Mouse (Mus musculus) brown adipose tissue, adult 24 weeks (tissue): ENCODE results near the gene Cdrt4. TPM values are rescaled to one million over a fixed set of nuclear protein-coding genes. Genes with fewer than 3 reads are reported as not detected.

ENCODE experiments used
- H3K27ac ChIP-seq: fragments of 200-500 bp; replicated peaks from 2 replicates; pipeline ENCODE4 v1.5.1; 2012; ENCODE audit warnings: low read depth, mild to moderate bottlenecking, low read length
- H3K4me1 ChIP-seq: fragments of 200-500 bp; 2 replicates; pipeline ENCODE4 v1.6.1; 2012; ENCODE audit warnings: low read length, mixed read lengths; ENCODE audit not compliant: control insufficient read depth, insufficient read depth, insufficient read length
- H3K4me3 ChIP-seq: fragments of 200-500 bp; 2 replicates; pipeline ENCODE4 v1.5.1; 2012; ENCODE audit warnings: low read depth, mild to moderate bottlenecking, low read length, moderate library complexity; ENCODE audit not compliant: insufficient read depth
- polyA plus RNA-seq: library from polyadenylated mRNA; stranded (reverse); fragments of >200 nt; gene quantifications from 2 replicates; pipeline ENCODE4 v1.2.4, GENCODE M21; 2012; ENCODE audit not compliant: missing spikeins, insufficient read depth, insufficient read length

The Cdrt4 gene
- polyA plus RNA-seq, 1 experiment, result not detected

DNA sequence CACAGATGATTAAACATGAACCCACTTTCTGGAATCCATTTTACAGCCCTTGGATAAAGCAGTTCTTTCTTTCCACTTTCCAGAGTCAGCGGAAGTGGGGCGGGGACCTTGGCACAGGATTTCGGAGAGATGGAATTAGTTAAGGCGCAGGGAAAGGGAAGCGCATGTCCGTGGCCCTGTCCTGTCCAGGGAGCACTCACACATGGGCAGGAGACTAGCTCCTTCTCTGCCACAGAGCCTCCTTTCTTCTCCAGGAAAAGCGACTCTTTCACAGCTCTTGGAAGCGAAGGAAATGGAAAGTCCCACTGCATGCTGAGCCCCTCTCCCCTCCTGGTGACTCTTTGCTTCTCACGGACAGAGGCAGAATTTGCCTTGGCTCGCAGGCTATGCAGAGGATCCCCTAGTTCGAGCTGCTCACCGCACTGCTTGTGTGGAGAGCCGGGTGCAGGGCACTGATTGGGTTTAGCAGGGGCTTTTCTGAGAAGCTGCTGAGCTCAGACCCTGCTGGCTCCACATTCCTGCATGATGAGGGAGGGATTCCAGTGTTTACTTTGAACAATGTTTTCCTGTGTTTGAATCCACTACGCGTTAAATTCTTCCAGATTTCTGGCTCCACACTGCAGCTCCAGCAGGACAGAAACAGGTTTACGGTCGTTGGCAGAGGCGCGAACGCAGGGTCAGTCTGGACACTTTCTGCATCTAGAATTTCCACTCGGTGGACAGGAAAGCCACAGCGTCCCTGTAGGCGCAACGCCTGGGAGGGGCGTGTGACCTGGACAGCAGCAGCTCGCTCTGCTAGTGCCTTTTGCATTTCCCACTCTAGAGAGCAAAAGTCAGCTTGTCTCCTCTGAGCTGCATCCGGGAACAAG lies 16.0 kb downstream of the Cdrt4 start:
- peak overlapping the region; percentile 56 for H3K27ac ChIP-seq
- 0 out of 2 replicates have a peak overlapping the region, but pooled peaks have one; percentile 2 for H3K4me3 ChIP-seq
- no peaks in the 10 kb centered on the region for H3K4me1 ChIP-seq

- Histone ChIP-seq H3K4me1 (no peaks in the 10 kb centered on the region), H3K27ac (no peak overlapping the region)
Observed at GRCm38 (mm10) chr11:62977176-62977575, 26.2 kb downstream of the Cdrt4 start.

DNA sequence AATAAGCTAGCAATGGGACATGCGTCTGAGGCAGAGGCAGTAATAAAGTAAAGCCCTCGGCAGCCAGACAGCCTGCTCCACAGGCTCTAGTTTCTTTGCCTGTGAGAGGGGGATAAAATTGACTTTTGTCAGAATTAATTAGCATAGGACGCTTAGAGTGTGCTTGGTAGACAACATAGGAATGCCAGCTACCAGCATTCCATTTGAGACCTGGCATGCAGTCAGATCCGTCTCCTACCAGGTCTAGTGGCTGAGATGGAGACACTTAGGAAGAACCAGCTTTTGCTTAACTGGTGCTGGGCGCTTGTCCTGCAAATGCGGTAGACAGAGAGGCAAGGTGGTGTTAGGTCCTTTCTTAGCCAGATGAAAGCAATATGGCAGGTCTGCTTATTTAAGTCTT lies 27.9 kb downstream of the Cdrt4 start:
- Histone ChIP-seq H3K4me1 (peaks cover 6% of the 10 kb centered on the region; the same call in 1 of the 2 replicates), H3K4me3 (no peak overlapping the region), H3K27ac (no peak overlapping the region)

More at GRCm38 (mm10) chr11:62977176-62977575, 26.2 kb downstream of the Cdrt4 start:
- H3K4me3 ChIP-seq, result no peak overlapping the region

- Histone ChIP-seq H3K27ac (no peak overlapping the region), H3K4me3 (no peak overlapping the region), H3K4me1 (peaks cover 6% of the 10 kb centered on the region; the same call in 1 of the 2 replicates)
Observed at GRCm38 (mm10) chr11:62981729-62982128, 30.7 kb downstream of the Cdrt4 start.

GRCm38 (mm10) chr11:62983793-62984192 lies 32.8 kb downstream of the Cdrt4 start:
- Histone ChIP-seq H3K4me3 (no peak overlapping the region), H3K4me1 (peaks cover 6% of the 10 kb centered on the region; the same call in 1 of the 2 replicates), H3K27ac (peak overlapping the region; percentile 51; the same call in 1 of the 2 replicates)

DNA sequence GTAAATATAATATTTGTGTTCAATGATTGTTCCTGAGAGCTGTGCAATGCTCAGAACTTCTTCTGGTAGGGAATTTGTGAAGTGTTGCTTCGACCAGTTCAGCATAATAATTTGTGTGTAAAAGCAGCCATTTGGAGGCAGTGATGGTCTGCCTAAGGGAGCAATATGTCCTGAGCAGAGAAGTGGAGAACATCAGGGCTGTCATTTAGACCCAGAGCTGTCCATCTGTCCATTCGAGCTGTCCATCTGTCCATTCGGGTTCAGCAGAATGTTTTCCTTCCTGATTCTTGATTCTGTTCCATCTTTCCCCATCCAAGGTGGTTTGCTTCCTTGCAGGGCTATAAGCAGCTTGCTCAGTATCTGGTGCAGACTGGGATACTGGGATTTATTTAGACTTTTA lies 33.4 kb downstream of the Cdrt4 start:
- H3K4me1 ChIP-seq, result peaks cover 6% of the 10 kb centered on the region; the same call in 1 of the 2 replicates
- no peak overlapping the region for H3K27ac ChIP-seq
- H3K4me3 ChIP-seq, result no peak overlapping the region

DNA sequence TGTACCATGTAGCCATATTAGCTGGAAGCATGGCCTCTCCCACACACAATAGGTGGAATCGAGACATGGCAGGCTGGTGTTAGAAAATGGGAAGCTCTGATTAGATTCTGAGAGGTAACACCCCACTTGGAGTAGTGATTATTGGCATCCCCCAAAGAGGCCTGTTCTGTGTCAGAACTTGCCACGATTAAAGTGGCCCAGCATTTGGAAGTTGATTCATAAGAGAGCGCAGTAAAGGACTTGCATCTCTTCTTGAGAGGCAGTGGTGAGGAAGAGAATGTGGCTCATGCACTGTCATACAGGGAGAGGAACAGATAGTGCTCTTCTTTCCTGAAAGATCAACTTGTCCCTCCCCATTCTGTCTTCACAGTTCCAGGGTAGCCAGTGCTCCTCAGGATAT lies 34.1 kb downstream of the Cdrt4 start:
- H3K27ac ChIP-seq, result no peak overlapping the region
- H3K4me1 ChIP-seq, result peaks cover 6% of the 10 kb centered on the region; the same call in 1 of the 2 replicates

DNA sequence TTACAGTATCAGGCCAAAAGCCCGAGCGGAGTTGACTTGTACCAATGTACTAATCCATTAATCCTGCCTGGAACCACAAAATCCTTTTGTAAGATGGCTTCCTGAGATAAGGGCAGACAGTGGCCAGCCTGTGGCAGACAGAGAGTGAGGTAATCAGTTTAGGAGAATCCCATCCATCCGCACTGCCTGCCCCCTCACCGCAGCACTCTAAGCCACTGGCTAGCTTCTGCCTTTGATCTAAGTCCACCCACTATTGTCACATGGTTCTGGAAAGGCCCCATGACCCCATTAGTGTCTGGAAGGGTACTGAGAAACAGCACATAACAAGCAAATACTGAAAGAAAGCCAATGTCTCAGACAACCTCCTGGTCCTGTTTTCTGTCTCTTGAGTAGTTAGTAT lies 35.6 kb downstream of the Cdrt4 start:
- peaks cover 6% of the 10 kb centered on the region; the same call in 1 of the 2 replicates for H3K4me1 ChIP-seq
- no peak overlapping the region for H3K27ac ChIP-seq
- no peak overlapping the region for H3K4me3 ChIP-seq

More for the DNA sequence above, 34.1 kb downstream of the Cdrt4 start:
- no peak overlapping the region for H3K4me3 ChIP-seq

GRCm38 (mm10) chr11:62990150-62990685 lies 39.2 kb downstream of the Cdrt4 start:
- Histone ChIP-seq H3K4me3 (no peak overlapping the region), H3K4me1 (no peaks in the 10 kb centered on the region), H3K27ac (no peak overlapping the region)

GRCm38 (mm10) chr11:62990811-62991210 lies 39.8 kb downstream of the Cdrt4 start:
- no peak overlapping the region for H3K27ac ChIP-seq
- H3K4me1 ChIP-seq, result no peaks in the 10 kb centered on the region
- H3K4me3 ChIP-seq, result no peak overlapping the region

DNA sequence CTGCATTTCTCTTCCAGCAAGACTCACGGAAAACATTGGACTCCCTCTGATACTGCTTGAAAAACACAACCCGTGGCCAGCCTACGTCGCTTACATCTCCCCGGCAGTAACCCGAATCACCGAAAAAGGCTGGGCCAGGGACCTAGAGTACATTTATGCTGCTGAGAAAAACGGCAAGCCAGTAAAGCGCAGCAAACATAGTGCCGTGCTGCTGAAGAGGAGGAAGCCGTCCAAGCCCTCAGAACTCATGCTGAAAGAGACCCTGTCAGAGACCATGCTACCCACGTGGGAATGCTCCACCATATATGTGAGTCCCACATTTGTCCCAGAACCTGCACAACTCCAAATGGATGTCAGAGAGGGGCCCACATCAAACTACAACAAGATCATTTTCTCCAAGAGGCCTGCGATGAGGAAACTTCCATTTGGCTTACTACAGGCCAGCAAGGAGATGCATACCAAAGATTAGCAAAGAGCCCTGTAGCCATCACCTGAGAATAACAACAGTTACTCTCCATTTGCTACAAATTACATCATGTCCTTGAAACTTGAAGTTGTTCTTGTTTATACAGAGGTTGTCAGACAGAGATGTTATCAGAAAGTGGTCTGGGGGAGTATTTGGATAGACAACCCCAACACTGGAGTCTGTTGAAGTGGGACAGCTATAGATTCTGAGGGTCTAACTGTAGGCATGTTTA lies 41.7 kb downstream of the Cdrt4 start:
- peaks cover 2% of the 10 kb centered on the region; the same call in 1 of the 2 replicates for H3K4me1 ChIP-seq
- no peak overlapping the region for H3K27ac ChIP-seq

GRCm38 (mm10) chr11:62995066-62995754 lies 44.2 kb downstream of the Cdrt4 start:
- no peak overlapping the region for H3K27ac ChIP-seq

More for the DNA sequence above, 41.7 kb downstream of the Cdrt4 start:
- H3K4me3 ChIP-seq, result no peak overlapping the region

GRCm38 (mm10) chr11:62995755-62996521 lies 44.9 kb downstream of the Cdrt4 start:
- peaks cover 2% of the 10 kb centered on the region; the same call in 1 of the 2 replicates for H3K4me1 ChIP-seq
- no peak overlapping the region for H3K27ac ChIP-seq
- H3K4me3 ChIP-seq, result no peak overlapping the region

More at GRCm38 (mm10) chr11:62995066-62995754, 44.2 kb downstream of the Cdrt4 start:
- Histone ChIP-seq H3K4me1 (peaks cover 2% of the 10 kb centered on the region; the same call in 1 of the 2 replicates), H3K4me3 (no peak overlapping the region)

- peaks cover 2% of the 10 kb centered on the region; the same call in 1 of the 2 replicates for H3K4me1 ChIP-seq
- H3K4me3 ChIP-seq, result no peak overlapping the region
- no peak overlapping the region for H3K27ac ChIP-seq
Observed at GRCm38 (mm10) chr11:62996522-62996898, 45.5 kb downstream of the Cdrt4 start.
